Mouse (Mus musculus) adipocyte (in vitro differentiated cells): ENCODE results near the gene Triobp.
"Not testable (repeated sequence)": the region's sequence is repeated elsewhere in the genome, so short reads cannot be mapped to it uniquely, and the experiment has no call there.

Experiments used
- DNase-seq: peaks from one replicate; pipeline ENCODE4 v3.0.0-alpha.2; 2016; ENCODE audit warnings: low spot score

Triobp gene

DNA sequence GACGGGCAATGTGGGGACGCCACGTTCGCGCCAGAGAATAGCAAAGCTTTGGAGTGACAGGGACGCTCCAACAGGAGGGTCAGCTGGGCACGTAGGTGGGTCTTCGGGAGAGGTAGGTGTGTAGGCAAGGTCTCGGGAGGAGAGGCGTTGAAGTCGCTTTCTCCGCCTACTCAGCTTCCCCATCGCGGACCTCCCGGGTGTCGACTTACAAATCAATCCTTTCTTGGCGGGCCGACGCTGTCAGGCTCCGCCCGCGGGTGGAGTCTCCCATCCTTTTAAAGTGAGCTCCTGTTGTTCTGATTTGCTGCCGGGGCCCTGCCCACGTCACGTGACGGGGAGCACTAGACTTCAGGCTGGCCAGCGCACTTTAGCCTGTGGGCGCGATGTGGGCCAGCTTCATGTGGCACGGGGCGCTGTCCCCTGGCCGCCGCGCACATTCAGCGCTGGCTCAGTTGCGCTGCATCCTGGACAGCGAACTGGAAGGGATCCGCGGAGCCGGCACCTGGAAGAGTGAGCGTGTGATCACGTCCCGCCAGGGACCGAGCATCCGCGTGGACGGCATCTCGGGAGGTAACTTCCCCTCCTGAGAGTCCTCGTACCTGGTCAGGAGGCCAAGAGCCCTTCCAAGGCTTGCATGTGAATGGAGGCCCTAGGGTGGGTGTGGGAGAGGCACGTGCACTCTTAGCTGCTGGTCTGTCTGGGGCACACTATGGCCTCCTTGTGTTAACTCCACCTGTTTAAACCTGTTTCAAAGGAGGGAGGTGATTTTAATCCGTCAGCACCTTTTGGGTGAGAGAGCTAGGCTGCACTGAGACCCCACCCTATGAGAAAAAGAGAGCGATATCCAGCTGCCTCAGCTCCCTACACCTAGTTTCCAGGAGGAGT is 83.3 kb downstream of the Triobp start:
- peak; percentile 91 for DNase-seq

DNA sequence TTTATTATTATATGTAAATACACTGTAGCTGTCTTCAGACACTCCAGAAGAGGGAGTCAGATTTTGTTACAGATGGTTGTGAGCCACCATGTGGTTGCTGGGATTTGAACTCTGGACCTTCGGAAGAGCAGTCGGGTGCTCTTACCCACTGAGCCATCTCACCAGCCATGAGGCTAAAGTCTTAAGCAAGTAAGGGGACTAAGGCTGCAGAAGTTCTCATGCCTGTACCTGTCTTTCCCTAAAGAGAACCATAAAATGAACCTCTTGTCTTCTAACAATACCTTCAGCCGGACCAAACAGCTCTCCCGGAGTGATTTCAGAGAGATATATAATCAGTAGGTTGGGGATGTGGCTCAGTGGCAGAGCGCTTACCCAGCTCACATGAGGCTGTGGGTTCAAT is 84.4 kb downstream of the Triobp start:
- not testable (repeated sequence) for DNase-seq

DNA sequence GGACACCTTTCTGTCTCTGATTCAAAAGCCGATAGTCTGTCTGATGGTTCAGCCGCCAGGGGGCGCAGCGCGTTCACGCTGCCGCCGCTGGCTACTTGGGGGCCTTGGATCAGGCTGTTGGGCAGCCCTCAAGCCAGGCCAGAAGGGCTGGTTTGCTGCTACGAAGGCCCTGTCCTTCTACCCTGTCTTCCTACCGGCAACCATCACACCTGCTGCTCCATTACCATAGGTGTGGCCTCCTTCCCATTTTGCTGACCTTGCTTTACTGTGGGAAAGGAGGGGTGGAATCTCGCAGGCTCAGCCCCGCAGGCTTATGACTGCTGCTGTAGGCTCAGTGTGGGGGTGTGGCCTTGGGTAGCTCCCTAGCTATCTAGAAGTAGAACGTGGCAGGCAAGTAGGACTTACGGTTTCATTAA is 90.4 kb downstream of the Triobp start:
- peak; percentile 54 for DNase-seq

DNA sequence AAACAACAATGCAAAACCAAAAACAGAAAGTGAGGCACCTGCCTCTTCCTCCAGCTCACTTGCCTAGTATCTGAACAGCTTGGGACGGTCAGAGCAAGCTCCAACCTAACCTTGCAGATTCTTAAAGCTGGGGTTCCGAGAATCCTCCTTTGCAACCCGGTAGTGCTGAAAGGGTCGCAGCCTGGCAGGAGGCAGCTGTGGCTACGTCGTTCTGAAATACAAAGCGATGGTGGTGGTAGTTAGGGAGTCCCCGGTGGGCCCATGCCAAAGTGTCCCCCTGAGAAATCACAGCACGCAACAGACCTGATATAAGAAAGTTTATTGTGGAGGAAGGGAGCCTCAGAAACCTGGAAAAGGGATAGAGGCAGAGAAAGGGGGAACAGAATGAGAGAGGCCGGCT is 90.8 kb downstream of the Triobp start:
- DNase-seq, result no peak

DNA sequence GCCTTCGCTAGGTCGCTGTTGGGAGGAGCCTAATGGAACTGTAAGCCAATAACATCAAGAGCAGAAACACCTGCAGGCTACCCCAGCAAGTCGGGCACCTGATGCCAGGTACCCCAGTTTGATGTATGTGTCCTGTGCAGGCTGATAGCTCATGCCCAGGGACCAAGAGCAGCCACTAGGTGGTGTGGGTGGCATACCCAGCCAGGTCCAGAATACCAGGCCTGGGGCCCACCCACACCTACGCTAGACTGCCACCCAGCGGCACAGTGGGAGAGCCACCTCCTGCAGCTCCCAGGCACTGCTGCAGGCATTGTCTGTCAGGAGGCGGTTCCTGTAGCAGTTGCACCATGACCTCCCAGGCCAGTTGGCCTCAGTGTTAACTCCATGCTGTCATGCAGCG is 91.3 kb downstream of the Triobp start:
- peak; percentile 76 for DNase-seq

DNA sequence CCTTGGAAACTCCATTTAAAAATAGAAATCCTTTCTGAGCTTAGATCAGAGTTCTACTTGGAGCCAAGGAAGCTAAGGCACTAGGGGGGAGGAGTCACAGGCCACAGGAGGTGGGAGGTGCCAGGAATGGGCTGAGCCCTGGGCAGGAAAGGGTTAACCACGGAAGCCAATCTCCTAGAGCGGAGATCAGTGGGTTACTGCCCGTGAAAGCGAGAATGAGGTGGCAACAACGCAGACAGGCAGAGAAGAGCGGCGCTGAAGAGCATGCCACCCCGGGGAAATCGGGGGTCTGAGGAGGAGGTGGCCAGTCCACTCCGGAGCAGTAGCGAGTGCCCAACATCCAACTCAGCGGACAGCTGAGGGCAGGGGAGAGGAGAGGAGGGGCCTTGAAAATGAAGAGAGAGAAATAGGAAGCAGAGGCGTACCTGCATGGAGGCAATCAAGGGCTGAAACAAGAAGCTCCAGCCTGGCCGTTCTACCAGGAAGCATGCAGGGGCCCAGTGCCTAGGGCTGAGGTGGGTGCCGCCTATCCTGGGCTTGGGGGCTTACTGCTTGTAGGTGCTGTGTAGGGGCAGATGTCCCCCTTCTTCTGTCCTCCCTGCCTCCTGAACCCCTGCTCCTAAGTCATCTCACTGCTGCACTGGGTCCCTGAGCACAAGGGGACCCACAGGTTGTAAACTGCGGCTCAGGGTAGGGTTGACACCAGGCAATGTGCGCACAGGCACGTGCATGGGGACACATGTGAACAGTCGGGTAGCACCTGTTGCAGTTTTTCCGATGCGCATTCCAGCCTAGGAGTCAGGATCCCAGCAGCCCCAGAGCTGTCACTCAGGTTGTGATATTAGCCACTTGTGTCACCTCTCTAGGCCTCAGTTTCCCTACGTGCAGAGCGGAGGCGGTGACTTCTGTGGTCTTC is 93.2 kb downstream of the Triobp start:
- DNase-seq, result no peak

DNA sequence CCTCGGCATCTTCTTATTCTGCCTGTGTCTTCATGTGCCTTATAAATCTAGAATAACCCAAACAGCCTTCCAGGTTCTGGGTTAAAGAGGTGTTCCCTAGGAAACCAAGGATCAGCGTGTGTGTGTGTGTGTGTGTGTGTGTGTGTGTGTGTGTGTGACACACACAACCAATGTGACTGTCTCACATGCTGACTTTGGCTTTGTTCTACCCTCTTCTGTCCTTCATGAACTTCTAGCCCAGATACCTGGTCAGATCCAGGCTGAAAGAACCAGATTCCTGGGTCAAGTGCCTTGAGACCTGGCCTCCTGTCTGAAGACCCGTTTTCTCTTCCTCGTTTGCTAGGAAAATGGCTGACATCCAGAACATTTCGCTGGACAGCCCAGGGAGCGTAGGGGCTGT is 94.1 kb downstream of the Triobp start, which contains the start of gene Galr3:
Galr3 (plus strand) TSS at position 301 of the 400 bp plus-strand sequence.
- no peak for DNase-seq

DNA sequence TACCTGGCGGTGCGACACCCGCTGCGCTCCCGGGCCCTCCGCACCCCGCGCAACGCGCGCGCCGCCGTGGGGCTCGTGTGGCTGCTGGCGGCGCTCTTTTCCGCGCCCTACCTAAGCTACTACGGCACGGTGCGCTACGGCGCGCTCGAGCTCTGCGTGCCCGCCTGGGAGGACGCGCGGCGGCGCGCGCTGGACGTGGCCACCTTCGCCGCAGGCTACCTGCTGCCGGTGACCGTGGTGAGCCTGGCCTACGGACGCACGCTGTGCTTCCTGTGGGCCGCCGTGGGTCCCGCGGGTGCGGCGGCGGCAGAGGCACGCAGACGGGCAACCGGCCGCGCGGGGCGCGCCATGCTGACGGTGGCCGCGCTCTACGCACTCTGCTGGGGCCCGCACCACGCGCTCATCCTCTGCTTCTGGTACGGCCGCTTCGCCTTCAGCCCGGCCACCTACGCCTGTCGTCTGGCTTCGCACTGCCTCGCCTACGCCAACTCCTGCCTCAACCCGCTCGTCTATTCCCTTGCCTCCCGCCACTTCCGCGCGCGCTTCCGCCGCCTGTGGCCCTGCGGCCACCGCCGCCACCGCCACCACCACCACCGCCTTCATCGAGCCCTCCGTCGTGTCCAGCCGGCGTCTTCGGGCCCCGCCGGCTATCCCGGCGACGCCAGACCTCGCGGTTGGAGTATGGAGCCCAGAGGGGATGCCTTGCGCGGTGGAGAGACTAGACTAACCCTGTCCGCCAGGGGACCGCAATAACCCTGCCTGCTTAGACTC is 95.4 kb downstream of the Triobp start:
- DNase-seq, result no peak

DNA sequence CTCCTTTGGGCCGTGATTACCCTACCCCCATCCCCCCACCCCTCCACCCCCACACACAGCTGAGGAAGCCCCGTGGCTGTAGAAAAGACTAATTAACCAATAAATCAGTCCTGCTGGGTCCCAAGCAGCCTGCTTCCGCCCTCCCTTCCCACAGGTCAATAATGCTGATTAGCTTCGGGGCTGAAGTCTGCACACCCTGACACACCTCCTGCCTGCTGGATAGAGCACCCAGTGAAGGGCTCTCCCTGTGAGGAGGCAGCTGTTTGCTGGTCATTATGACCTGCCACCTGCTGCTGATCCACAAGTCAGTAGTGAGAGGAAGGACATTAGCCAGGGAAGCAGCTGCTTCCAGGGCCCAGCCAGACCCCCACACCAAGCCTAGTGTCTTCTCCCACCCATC is 97.3 kb downstream of the Triobp start:
- DNase-seq, result no peak

DNA sequence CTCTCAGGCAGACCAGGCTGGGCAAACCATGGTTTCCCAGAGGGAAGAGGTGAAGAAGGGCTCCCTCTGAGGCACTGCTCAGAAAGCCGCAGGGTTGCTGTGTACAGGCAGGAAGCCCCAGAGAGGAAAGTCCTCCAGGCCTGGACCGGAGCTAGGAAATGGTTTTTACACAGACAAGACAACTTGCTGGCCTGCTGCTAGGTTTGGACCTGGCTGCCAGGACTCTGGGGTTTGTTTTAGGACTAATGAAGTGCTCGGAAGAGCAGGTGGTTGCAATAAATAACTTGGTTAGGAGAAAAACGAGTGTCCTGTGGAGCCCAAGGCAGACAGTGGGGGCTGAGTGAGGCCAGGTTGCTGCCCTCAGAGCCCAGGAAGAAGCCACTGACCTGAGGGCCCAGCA is 100.7 kb downstream of the Triobp start:
- no peak for DNase-seq

DNA sequence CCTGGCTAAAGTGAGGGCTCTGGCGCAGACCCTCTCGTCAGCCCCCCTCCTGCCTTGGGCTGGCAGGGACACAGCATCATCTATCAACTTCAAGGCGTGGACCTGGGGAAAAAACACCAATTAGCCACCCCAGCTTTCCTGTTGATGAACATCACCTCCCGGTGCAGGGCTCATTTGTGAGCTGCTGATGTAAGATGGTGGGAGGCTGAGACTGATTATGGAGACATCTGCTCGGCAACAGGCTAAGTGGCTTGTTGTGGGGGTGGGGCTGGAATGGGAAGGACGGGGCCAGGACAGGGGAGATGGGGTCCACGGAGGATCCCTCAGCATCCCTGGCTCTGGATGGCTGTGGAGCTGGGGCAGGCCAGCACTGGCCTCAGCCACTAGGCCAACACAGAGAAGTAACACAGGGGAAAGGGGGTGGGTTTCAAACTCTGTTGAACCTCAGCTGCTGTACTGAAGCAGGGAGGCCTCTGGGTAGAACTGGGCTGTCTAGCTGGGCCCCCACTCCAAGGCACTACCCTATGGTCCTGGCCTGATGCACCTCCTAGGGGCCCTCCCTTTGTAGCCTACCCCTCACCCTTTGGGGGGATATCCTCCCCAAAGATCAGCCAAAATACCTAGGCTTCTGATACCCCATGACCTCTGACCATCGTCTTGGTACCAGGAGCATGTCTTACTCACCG is 102.8 kb downstream of the Triobp start:
- no peak for DNase-seq

DNA sequence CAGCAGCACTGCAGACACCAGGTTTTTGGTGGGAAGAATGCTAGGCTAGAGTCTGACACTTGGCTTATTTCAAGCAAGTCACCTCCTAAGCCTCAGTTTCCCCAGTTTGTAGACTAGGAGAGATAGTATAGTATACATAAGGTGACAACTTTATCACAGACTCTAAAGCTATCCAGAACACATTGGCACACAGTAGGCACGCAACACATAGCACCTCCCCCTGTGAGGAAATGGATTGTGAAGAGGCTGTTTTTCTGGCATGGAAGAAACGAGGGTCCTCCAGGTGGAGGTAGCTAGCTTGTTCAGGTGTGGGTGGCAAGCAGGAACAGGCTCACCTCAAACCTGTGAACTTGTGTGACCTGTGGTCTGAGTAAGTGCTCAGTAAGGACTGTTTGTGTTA is 103.4 kb downstream of the Triobp start:
- no peak for DNase-seq

DNA sequence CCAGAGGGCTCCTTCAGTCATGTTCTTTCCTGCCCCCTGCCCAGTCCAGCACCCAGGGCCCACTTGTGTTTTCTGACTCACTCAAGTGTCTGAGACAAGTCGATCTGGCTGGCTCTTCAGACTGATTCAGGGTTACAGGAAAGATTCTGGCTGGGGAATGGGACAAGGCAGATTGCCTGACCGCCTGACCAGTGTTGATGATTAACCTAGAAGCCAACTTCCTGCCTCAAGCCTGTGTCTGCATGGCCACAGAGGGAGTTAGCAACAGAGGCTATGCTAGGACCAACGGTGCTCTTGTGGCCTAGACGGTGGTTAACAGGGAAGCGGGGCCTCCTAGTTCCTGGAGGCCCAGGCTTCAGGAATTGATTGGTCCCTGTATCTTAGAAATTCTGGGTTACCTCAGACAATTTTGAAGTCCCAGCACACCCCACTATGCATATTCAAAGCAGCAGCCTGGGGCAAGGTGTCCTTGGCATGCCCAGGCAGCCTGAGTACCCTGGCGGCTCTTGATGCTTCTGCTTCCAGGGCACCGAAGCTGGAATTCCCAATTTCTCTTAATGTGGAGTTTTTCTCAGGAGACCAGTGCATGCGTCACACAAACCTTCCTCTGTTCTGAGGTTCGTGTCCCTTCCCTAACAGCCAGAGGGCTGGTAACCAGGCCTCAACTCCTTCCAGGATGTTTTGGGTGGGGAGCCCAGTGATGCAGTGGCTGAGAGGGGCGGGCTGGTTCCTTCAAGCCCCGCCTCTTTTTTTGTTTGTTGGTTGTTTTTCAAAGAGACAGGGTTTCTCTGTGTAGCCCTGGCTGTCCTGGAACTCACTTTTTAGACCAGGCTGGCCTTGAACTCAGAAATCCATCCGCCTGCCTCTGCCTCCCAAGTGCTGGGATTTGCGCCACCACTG is 104.2 kb downstream of the Triobp start:
- DNase-seq, result no peak

DNA sequence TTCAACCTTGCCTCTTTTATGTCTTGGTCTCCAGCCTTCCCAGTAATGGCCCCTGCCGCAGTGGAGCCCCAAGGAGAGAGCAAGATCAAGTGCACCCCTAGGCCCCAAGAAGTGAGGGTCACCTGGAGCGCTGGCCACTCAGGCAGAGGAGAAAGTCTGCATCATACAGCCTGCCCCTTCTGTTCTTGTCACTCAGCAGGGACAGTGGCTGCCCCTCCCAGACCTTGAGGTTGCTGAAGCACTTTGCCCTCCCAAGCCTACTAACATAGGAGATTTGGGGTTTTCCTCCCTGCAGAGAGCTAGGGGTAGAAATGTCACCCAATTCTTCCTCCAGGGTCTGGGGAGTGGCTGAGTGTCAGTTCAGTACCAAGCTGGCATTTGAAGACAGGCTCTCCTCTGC is 104.8 kb downstream of the Triobp start:
- no peak for DNase-seq
